Comparison of ENCODE assay signal across 9 mouse cellular contexts in genomic region chr12:11267030-11267429, GRCm38 (mm10). TPM values are rescaled to one million over a fixed set of nuclear protein-coding genes. Genes with fewer than 3 reads are reported as not detected.
DNase-seq lines count a peak whose midpoint lies in the region; ATAC-seq and TF ChIP-seq lines count a peak whose summit lies in the region.
"Had no signal": no experiment of that assay in that cellular context is flagged by ENCODE, and none has a peak within 500 bp of the region (broad histone marks: within the 10 kb centered on the region; RNA-seq: fewer than 3 reads in every experiment).

No protein-coding gene starts in this region.

- no peaks in the 10 kb centered on the region for H3K36me3 ChIP-seq in heart, embryonic 15.5 days
- H3K36me3 ChIP-seq in forebrain, postnatal 0 days (ENCODE audit: insufficient read depth): no peaks in the 10 kb centered on the region
- no peaks in the 10 kb centered on the region for H3K36me3 ChIP-seq in limb, embryonic 11.5 days (ENCODE audit: control insufficient read depth, insufficient read depth, low read length)

- peak overlapping the region; percentile 98 for H3K9ac ChIP-seq in heart, embryonic 15.5 days
- H3K9ac ChIP-seq in forebrain, postnatal 0 days: peak overlapping the region; percentile 87
- peak overlapping the region; percentile 93 for H3K9ac ChIP-seq in limb, embryonic 11.5 days (ENCODE audit: low read length)

- no peak for ATAC-seq in heart, embryonic 15.5 days (replicated peaks; ENCODE audit: insufficient number of reproducible peaks, insufficient read depth, low FRiP score, low read depth)
- no peak for ATAC-seq in forebrain, postnatal 0 days
- no peak for ATAC-seq in limb, embryonic 11.5 days (ENCODE audit: insufficient number of reproducible peaks, low FRiP score, low TSS enrichment, low read depth)
- ATAC-seq in megakaryocyte-erythroid progenitor cell, adult 5-6 weeks (replicated peaks; ENCODE audit: low FRiP score, low TSS enrichment, poor library complexity, severe bottlenecking): no peak

- no peak for TF ChIP-seq POLR2A in olfactory bulb, adult 2 months (IDR thresholded peaks at IDR 0.05; ENCODE audit: insufficient read depth, low read depth, low read length)

- no peak for TF ChIP-seq CTCF in forebrain, postnatal 0 days (IDR thresholded peaks at IDR 0.05; ENCODE audit: low read depth)
- TF ChIP-seq CTCF in olfactory bulb, adult 2 months (IDR thresholded peaks at IDR 0.05; ENCODE audit: insufficient read depth, low read depth, low read length): no peak

- H3K9me3 ChIP-seq in heart, embryonic 15.5 days (replicated peaks): no peaks in the 10 kb centered on the region
- no peaks in the 10 kb centered on the region for H3K9me3 ChIP-seq in forebrain, postnatal 0 days (ENCODE audit: low read length)
- no peaks in the 10 kb centered on the region for H3K9me3 ChIP-seq in limb, embryonic 11.5 days (ENCODE audit: control insufficient read depth, low read length)

- peak overlapping the region; percentile 98; the same call in 1 of the 2 replicates for H3K27ac ChIP-seq in heart, embryonic 15.5 days
- no peak overlapping the region for H3K27ac ChIP-seq in forebrain, postnatal 0 days (ENCODE audit: low read depth, low read length)
- H3K27ac ChIP-seq in limb, embryonic 11.5 days (replicated peaks; ENCODE audit: low read depth, low read length): no peak overlapping the region
- no peak overlapping the region for H3K27ac ChIP-seq in olfactory bulb, adult 2 months (ENCODE audit: insufficient read depth, low read depth, low read length)

- 6% methylated on average over 4 of the region's 4 CpGs for WGBS in heart, embryonic 15.5 days
- 3% methylated on average over 4 of the region's 4 CpGs for WGBS in forebrain, postnatal 0 days
- WGBS in limb, embryonic 11.5 days: 1% methylated on average over 4 of the region's 4 CpGs
- 10% methylated on average over 4 of the region's 4 CpGs for WGBS in olfactory bulb, adult 2 months

- no peak for DNase-seq in heart, postnatal 4 days
- DNase-seq in R1 (ENCODE audit: low read depth, low spot score): peak; percentile 13
- DNase-seq in forebrain, postnatal 0 days: no peak
- DNase-seq in limb, embryonic 11.5 days (ENCODE audit: low spot score): peak; percentile 37
- DNase-seq in ovary, postnatal 36 days (ENCODE audit: low spot score): no peak

- peaks cover 28% of the 10 kb centered on the region for H3K4me1 ChIP-seq in heart, embryonic 15.5 days (replicated peaks)
- H3K4me1 ChIP-seq in forebrain, postnatal 0 days (ENCODE audit: insufficient read depth): 0 out of 2 replicates have a peak, but pooled peaks cover 21% of the 10 kb centered on the region
- 0 out of 2 replicates have a peak, but pooled peaks cover 2% of the 10 kb centered on the region for H3K4me1 ChIP-seq in limb, embryonic 11.5 days (ENCODE audit: control insufficient read depth, insufficient read depth, low read length)
- H3K4me1 ChIP-seq in olfactory bulb, adult 2 months (ENCODE audit: control insufficient read depth, insufficient read depth, low read length): peaks cover 3% of the 10 kb centered on the region

- peak overlapping the region; percentile 89 for H3K4me2 ChIP-seq in heart, embryonic 15.5 days
- H3K4me2 ChIP-seq in forebrain, postnatal 0 days (ENCODE audit: low read depth): peak overlapping the region; percentile 94
- peak overlapping the region; percentile 70 for H3K4me2 ChIP-seq in limb, embryonic 11.5 days (ENCODE audit: low read depth, severe bottlenecking)

- no peaks in the 10 kb centered on the region for H3K27me3 ChIP-seq in heart, embryonic 15.5 days
- H3K27me3 ChIP-seq in forebrain, postnatal 0 days (ENCODE audit: insufficient read depth, low read length): no peaks in the 10 kb centered on the region
- H3K27me3 ChIP-seq in limb, embryonic 11.5 days (ENCODE audit: control insufficient read depth, insufficient read depth, low read length): no peaks in the 10 kb centered on the region

- H3K4me3 ChIP-seq in heart, embryonic 15.5 days: peak overlapping the region; percentile 99
- H3K4me3 ChIP-seq in forebrain, postnatal 0 days (ENCODE audit: low read depth, low read length): peak overlapping the region; percentile 88
- H3K4me3 ChIP-seq in limb, embryonic 11.5 days (ENCODE audit: low read depth, low read length): peak overlapping the region; percentile 75
- H3K4me3 ChIP-seq in olfactory bulb, adult 2 months (ENCODE audit: insufficient read depth, low read depth, low read length): peak overlapping the region; percentile 37; the same call in 1 of the 2 replicates

RNA-seq across cellular contexts. Expression of gene Smc6, which starts 1.3 kb away (rescaled TPM):
- polyA plus RNA-seq in heart, embryonic 15.5 days (2015; fragmentation: Nextera tagmentation; extraction: Ambion mirVana): 111 and 114 TPM in 2 replicates
- total RNA-seq in heart, postnatal 4 days (2021): 10 to 100 TPM; 60.5 to 62.7 TPM
- 36.0 and 39.5 TPM in 2 replicates for total RNA-seq in forebrain, postnatal 0 days (2014; rRNA removed)
- polyA plus RNA-seq in forebrain, postnatal 0 days (2015; fragmentation: Nextera tagmentation; extraction: Ambion mirVana): 91.5 and 103 TPM in 2 replicates
- 138 and 143 TPM in 2 replicates for polyA plus RNA-seq in limb, embryonic 11.5 days (2014; fragmentation: Nextera tagmentation; extraction: Ambion mirVana)
- polyA plus RNA-seq in olfactory bulb, adult 2 months (2012; ENCODE audit: insufficient read depth, insufficient read length, low replicate concordance, missing spikeins): not detected in 2 replicates
- 55.9 and 85.4 TPM in 2 replicates for total RNA-seq in megakaryocyte-erythroid progenitor cell, adult 5-6 weeks (2014; fragmentation: Nextera tagmentation)
- total RNA-seq in megakaryocyte-erythroid progenitor cell, adult 5-6 weeks (2017): 108 and 145 TPM in 2 replicates

RNA-seq across cellular contexts. Expression of gene Gen1, which starts 1.4 kb away (rescaled TPM):
- 5.8 and 6.8 TPM in 2 replicates for polyA plus RNA-seq in heart, embryonic 15.5 days (2015; fragmentation: Nextera tagmentation; extraction: Ambion mirVana)
- 1 to 10 TPM; 7.1 to 7.3 TPM for total RNA-seq in heart, postnatal 4 days (2021)
- 3.4 and 3.6 TPM in 2 replicates for total RNA-seq in forebrain, postnatal 0 days (2014; rRNA removed)
- 0.80 and 1.3 TPM in 2 replicates for polyA plus RNA-seq in forebrain, postnatal 0 days (2015; fragmentation: Nextera tagmentation; extraction: Ambion mirVana)
- polyA plus RNA-seq in limb, embryonic 11.5 days (2014; fragmentation: Nextera tagmentation; extraction: Ambion mirVana): 14.9 and 19.3 TPM in 2 replicates
- not detected in 2 replicates for polyA plus RNA-seq in olfactory bulb, adult 2 months (2012; ENCODE audit: insufficient read depth, insufficient read length, low replicate concordance, missing spikeins)
- total RNA-seq in megakaryocyte-erythroid progenitor cell, adult 5-6 weeks (2014; fragmentation: Nextera tagmentation): 21.7 and 31.0 TPM in 2 replicates
- total RNA-seq in megakaryocyte-erythroid progenitor cell, adult 5-6 weeks (2017): 18.9 and 28.7 TPM in 2 replicates

RNA-seq across cellular contexts. Expression of gene Msgn1, which starts 58.3 kb away (rescaled TPM):
- polyA plus RNA-seq in heart, embryonic 15.5 days (2015; fragmentation: Nextera tagmentation; extraction: Ambion mirVana): not detected in 2 replicates
- total RNA-seq in heart, postnatal 4 days (2021): not detected
- not detected in 2 replicates for total RNA-seq in forebrain, postnatal 0 days (2014; rRNA removed)
- not detected in 2 replicates for polyA plus RNA-seq in forebrain, postnatal 0 days (2015; fragmentation: Nextera tagmentation; extraction: Ambion mirVana)
- polyA plus RNA-seq in limb, embryonic 11.5 days (2014; fragmentation: Nextera tagmentation; extraction: Ambion mirVana): 0.34 TPM in 1 of 2 replicates, not detected in the other
- not detected in 2 replicates for polyA plus RNA-seq in olfactory bulb, adult 2 months (2012; ENCODE audit: insufficient read depth, insufficient read length, low replicate concordance, missing spikeins)
- not detected in 2 replicates for total RNA-seq in megakaryocyte-erythroid progenitor cell, adult 5-6 weeks (2014; fragmentation: Nextera tagmentation)
- total RNA-seq in megakaryocyte-erythroid progenitor cell, adult 5-6 weeks (2017): not detected in 2 replicates
- total RNA-seq: gastrocnemius, postnatal 4 days had no signal

Comparison
In these comparisons a context has a peak if more than half of its experiments do, and no peak if none do; other contexts are left out.
1. H3K4me3 ChIP-seq: peak in every context shown above with its lines; median percentile 99 in heart, embryonic 15.5 days; 88 in forebrain, postnatal 0 days; 75 in limb, embryonic 11.5 days; 37 in olfactory bulb, adult 2 months.
2. DNase-seq: peak in R1 (single experiment) and limb, embryonic 11.5 days (single experiment); none in heart, postnatal 4 days (single experiment), forebrain, postnatal 0 days (single experiment) and ovary, postnatal 36 days (single experiment).
3. RNA of gene Smc6, which starts 1.3 kb away (polyA plus RNA-seq): 138 to 143 TPM in limb, embryonic 11.5 days, 111 to 114 TPM in heart, embryonic 15.5 days and 91.5 to 103 TPM in forebrain, postnatal 0 days; not detected in olfactory bulb, adult 2 months; every median in the first group is over 10 times any median in the second.
4. Peak in every context shown above with its lines, with median percentiles within 50 percentile points of each other: H3K4me2 ChIP-seq and H3K9ac ChIP-seq.